Mouse (Mus musculus): ENCODE results near the gene Isg20.

- TF ChIP-seq POLR2A (IDR thresholded peaks at IDR 0.05; ENCODE audit: low read depth, low read length) (no peak), CTCF (IDR thresholded peaks at IDR 0.05; ENCODE audit: borderline replicate concordance, insufficient read depth, low read length) (peak; percentile 42; the same call in 1 of the 2 replicates)
Observed at GRCm38 (mm10) chr7:78924300-78924699, 11.1 kb downstream of the Isg20 start.
